Mouse (Mus musculus) kidney, adult 2 months (tissue): ENCODE results near the gene Pmf1.
"Not testable (repeated sequence)": the region's sequence is repeated elsewhere in the genome, so short reads cannot be mapped to it uniquely, and the experiment has no call there.

Source experiments
- CTCF ChIP-seq: fragments of 200-500 bp; conservative IDR thresholded peaks from 2 replicates; pipeline ENCODE4 v1.5.1; 2011; ENCODE audit warnings: low read depth, mild to moderate bottlenecking, control low read depth, low read length, moderate library complexity, mixed read lengths; ENCODE audit not compliant: insufficient read depth, insufficient read length
- POLR2A ChIP-seq: fragments of 200-500 bp; IDR thresholded peaks from one replicate; pipeline ENCODE4 v1.6.1; 2011; ENCODE audit warnings: low read depth, low read length, control low read depth

DNA sequence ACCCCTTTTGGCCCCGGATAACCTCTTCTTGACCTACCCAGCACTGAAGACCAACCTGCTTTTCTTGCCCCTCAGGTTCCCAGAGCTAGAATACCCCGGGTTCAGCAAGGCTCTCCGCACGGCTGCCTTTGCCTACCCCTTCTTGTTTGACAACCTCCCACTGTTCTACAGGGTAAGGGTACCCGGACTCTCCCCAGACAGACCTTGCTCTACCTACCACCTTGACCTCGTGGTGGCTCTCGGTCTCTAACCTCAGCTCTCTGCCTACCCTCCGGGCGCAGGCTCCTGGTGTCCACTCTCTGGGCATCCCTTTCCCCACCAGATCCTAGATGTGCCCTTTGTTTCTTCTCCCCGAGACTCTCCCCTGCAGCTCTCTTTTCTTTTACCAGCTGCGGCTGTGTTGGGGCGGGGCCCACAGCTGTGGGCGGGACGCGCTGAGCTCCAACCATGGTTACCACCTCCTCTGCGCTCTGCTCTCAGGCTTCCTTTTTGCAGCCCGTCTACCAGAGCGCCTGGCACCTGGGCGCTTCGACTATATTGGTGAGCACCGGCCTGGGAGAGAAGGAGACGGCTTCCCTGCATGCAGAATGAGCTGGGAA lies 43.2 kb downstream of the Pmf1 start:
- not testable (repeated sequence) for TF ChIP-seq POLR2A, CTCF
